Mouse (Mus musculus): ENCODE results near the gene Prkci.
A peak's percentile ranks its signal among the peaks of the same experiment; 100 is the strongest.

The Prkci gene

GRCm38 (mm10) chr3:30995283-30995898, at the start of gene Prkci:
Prkci (plus strand) TSS chr3:30995747.
- DNase-seq (ENCODE audit: low spot score): peak; percentile 89

- no peak for DNase-seq (ENCODE audit: low spot score)
Measured at GRCm38 (mm10) chr3:30951652-30952051, 43.9 kb upstream of the Prkci start.

- no peak for DNase-seq (ENCODE audit: low spot score)
Measured at GRCm38 (mm10) chr3:30952273-30953070, 43.1 kb upstream of the Prkci start.

GRCm38 (mm10) chr3:30956327-30956726, 39.2 kb upstream of the Prkci start:
- DNase-seq (ENCODE audit: low spot score): no peak

DNA sequence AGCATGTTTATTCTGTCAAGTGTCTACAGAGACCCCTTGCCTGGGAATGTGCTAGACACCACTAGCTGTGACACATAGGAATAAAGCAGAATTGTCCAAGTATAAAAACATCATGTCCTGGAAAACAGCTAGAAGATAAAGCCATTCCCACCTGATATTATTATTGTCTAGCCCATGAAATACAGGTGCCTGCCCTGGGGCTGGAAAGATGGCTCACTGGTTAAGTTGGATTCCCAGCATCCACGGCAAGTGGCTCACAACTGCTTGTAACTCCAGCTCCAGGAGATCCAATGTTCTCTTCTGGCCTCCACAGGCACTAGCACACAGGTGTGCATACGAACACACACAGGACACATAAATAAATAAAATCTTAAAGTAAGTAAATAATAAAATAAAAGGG, 36.8 kb upstream of the Prkci start:
- no peak for DNase-seq (ENCODE audit: low spot score)

DNA sequence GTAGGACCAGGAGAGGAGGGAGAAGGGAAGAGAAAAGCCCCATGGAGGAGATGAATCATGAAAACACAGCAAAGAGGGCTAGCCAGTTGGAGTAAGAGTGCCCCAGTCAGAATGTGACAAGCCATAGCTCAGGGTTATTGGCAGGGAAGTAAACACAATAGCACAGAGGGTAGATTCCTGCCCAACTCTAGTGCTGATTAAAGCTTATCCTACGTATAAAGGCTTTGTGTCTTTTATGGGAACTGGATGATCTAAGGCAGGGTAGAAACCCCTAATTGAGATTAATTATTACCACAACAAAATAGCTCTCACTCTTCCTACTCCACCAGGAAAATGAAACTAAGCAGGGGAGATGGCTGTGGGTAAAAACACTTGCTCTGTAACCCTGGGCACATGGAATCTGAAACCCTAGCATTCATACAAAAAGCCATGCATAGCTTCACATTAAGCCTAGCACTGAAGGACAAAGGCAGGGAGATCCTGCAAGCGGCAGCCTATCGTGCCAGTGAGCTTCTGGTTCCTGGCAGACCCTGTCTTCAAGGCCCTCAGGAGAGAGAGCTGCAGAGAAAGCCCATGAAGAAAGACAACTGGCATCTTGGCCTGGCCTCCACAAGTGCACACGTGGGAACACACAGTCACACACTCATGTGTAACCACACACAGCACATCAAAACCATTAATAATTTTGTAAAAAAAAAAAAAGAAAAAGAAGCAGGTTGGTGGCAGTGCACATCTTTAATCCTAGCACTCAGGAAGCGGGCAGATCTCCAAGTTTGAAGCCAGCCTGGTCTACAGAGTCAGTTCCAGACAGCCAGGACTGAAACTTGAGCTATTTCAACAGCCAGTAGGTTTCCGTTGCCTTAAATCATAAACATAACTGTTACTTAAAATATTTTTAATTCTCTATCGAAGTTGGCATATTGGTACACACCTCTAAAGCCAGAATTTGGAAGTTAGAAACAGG, 35.4 kb upstream of the Prkci start:
- no peak for DNase-seq (ENCODE audit: low spot score)

DNA sequence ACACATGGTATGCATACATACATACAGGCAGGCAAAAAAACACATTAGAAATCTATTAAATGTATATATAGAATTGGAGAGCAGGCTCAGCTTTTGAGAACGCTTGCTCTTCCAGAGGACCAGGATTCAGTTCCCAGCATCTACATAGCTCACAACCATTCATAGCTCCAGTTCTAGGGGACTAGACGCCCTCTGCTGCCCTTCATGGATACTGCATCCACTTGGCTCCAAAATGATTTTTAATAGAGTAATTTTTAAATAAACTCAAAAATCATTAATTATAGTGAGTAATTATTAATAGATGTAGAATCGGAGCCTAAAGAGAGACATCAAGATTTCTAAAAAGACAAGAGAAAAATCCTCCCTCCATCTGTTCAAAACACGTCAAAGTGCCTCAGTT, 32.4 kb upstream of the Prkci start:
- DNase-seq (ENCODE audit: low spot score): no peak

DNA sequence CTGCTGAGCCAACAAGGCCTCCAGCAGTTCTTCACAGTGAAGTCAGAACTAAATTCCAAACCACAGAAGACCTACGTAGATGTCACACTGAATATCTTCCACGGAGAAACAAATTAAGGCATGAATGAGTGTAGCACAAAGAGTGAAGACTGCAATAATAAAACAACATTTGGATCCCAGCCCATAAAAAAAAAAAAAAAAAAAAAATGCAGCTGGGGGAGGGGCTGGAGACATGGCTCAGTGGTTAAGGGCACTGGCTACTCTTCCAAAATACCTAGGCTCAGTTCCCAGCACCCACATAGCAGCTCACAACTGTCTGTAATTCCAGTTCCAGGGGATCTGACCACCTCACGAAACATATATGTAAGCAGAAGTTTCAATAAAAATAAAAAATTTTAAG, 31.3 kb upstream of the Prkci start:
- no peak for DNase-seq (ENCODE audit: low spot score)

DNA sequence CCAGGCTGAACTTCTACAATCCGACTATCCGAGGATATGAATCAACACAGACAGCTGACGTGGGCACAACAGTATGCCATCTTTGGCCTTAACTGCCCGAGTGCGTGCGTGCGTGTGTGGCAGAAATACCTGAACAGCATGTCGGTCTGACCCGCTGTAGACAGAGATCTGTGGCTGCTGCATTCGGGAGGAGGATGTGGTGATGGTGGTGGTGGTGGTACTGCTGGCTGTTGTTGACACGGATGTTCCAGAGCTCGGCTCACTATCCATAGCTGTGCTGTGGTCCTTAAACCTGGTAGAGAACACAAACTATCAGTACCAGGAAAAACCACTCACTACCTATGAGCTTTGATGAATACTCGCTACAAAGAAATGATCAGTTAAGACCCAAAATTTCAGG, 29.9 kb upstream of the Prkci start:
- DNase-seq (ENCODE audit: low spot score): no peak

DNA sequence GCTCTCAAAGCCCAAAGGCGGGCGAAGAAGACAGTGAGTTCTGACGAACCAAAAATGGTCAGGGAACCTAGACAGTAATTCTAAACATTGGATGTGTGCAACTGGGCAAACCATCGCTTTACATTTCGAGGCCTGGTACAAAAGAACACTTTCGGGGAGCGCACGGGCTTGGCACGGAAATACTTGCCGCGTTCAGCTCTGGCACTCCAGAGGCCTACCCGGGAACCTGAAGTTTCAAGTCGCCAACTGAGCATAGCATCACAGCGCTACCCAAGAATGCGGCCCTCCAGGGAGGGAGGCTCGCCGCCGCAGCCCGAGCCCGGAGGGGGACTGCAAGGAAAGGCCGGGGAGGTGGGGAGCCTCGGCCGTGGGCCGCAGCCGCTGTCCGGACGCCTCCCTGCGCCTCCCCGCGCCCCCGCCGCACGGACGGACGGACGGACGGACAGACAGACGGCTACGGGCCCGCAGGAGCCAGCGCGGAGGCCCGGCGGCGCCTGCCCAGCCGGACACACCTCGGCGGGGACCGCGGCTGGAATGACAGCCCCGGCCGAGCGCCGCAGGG, 26.9 kb upstream of the Prkci start:
- DNase-seq (ENCODE audit: low spot score): no peak

DNA sequence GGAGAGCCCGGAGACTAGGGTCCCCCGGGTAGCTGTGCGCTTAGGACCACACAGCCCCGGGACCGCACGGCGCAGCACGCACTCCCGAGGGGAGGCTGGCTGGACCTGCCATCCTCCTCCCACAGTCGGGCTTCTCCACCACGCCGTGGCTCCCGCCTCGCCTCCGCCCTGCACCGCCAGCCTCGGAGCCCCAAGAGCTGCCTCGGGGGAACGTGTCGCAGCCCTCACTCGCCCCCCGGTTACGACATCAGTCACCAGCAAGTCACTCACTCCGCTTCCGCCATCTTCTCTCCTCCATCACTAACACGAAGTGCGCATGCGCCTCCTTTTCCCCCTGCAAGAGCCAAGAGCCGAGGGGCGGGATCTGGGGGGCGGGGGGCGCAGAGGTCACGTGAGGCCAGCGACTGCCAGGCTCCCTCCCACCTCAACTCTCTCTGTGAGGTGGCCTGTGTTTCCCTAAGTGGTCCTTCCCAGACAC, 26.4 kb upstream of the Prkci start, which contains the start of gene Phc3:
Phc3 (minus strand) TSS at position 312 of the 478 bp plus-strand sequence.
- peak; percentile 80 for DNase-seq (ENCODE audit: low spot score)

GRCm38 (mm10) chr3:30975102-30975754, 20.3 kb upstream of the Prkci start:
- no peak for DNase-seq (ENCODE audit: low spot score)

- no peak for DNase-seq (ENCODE audit: low spot score)
Measured at GRCm38 (mm10) chr3:30976991-30977603, 18.4 kb upstream of the Prkci start.

DNA sequence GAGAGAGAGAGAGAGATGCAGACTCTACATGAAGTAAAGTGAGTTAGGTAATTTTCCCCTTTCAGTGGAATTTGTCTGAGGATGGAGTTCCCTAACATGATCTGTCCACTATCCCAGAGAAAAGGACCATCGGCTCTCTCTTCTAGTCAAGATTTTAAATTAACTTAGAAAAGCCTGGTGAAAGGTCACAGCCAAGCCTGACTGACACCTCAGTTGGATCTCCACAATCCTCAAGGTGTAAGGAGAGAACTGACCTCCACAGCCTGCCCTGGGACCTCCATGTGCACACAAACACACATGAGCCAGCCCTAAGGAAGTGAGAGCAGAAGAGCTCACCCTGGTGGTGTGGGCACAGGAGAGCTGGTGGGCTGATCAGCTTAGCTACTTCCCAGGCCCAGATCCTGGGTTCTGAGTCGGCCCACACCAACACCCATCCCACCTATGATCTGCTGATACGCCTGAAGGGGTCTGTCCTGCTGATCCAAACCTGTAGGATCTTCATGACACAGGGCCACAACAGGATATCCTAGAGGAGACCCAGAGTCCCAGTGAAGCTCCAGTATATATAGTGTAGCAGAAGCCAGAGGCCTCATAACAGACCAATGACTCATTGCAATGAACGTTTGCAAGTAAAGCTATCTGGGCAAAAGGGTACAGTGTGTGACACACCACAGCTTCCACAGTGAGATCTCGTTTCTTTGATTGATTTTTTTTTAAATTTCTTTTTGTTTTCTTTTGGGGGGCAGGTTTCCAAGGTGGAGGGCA, 13.7 kb upstream of the Prkci start:
- no peak for DNase-seq (ENCODE audit: low spot score)

- DNase-seq (ENCODE audit: low spot score): no peak
Measured at GRCm38 (mm10) chr3:30982924-30983536, 12.5 kb upstream of the Prkci start.

DNA sequence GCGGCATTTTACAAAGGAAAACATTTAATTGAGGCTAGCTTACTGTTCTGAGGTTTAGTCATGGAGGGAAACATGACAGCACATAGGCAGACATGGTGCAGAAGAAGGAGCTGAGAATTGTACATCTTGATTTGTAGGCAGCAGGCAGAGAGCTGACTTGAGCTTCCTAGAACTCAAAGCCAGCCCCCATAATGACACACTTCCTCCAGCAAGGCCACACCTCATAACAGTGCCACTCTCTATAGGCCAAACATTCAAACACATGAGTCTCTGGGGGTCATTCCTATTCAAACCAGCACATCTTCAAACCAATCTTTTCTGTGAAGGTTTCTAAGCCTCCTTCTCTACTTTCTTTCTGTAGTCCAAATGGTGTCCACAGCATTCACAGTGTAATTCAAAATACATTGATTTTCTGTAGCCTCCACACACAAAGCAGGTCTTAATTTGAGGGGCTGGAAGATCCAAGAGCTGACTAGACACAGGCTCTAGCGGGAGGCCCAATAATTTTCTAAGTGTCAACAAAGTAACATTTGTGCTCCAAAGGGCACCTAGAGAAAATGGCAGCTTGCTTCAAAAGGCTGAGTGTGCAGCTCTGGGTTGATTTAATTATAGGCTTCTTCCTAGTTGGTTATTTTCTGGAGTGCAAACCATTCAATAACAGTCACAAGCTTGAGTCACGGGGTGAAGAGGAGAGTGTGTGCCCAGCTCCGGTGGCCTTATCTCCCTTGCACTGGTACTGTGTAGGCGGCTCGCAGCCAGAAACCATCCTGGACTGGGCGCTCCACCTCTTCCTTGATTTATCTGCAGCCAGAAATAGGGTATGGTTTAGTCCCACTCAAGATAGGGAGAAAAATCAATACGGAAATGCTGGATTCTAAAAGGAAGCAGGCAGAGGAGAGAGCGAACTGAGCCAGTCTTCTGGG, 7.9 kb upstream of the Prkci start:
- DNase-seq (ENCODE audit: low spot score): no peak

DNA sequence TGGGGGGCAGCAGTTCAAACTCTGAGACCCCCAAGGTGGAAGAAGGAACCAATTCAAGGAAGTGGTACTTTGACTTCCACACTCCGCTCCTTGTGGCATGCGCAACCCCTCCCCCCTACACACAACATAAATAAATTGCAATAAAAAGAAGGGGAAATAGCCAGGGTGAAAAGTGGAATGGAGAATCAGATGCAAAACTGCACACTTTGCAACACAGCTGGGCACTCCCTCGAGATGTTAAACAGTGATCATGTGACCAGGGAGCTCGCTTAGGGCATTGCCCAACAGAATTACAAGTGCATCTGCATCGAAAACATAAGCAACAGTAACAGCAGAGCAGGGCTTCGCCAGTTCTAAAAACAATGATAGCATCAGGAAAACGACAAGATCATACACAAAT, 3.4 kb upstream of the Prkci start:
- no peak for DNase-seq (ENCODE audit: low spot score)

DNA sequence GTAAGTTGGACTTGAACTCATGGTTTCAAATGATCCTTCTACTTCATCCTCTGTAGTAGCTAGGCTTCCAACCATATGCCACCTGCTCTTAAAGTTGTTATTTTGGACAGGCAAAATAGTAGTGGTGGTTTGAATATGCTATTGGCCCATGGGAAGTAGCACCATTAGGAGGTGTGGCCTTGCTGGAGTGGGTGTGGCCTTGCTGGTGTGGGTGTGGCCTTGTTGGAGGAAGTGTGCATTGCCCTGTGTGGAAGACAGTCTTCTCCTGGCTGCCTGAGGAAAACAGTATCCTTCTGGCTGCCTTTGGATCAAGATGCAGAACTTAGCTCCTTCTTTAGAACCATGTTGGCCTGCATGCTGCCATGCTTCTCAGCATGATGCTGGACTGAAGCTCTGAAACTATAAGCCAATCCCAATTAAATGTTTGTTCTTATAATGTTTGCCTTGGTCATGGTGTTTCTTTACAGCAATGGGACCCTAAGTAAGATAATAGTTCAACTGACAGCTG, 2.4 kb upstream of the Prkci start:
- DNase-seq (ENCODE audit: low spot score): no peak

DNA sequence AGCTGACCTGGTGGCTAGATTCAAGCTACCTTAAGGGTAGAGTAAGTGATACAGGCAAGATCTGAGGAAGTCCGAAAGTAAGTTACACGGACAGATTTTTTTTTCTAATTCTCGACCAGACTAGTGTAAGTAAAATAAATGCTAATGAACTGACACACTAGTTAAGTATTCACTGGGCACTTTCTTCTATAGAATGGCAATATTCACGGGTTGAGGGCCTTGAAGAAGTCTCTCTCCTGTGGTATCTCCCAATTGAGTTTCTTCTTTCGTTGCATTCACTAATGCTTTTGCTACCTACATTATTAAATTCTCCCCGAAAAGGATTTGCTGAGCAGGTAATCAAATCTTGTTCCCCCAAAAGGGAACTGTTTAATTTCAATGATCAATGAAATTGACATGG, 688 bp upstream of the Prkci start:
- no peak for DNase-seq (ENCODE audit: low spot score)
